Mouse (Mus musculus) heart, postnatal 0 days (tissue): Measurements from ENCODE around the gene Cars.

ENCODE experiments used
- CTCF ChIP-seq: IDR thresholded peaks from 2 replicates; pipeline ENCODE4 v1.5.1; 2016; ENCODE audit warnings: antibody characterized with exemption, control low read depth, low read depth
- EP300 ChIP-seq: IDR thresholded peaks from 2 replicates; pipeline ENCODE4 v1.6.1; 2016; ENCODE audit warnings: antibody characterized with exemption, low read depth

DNA sequence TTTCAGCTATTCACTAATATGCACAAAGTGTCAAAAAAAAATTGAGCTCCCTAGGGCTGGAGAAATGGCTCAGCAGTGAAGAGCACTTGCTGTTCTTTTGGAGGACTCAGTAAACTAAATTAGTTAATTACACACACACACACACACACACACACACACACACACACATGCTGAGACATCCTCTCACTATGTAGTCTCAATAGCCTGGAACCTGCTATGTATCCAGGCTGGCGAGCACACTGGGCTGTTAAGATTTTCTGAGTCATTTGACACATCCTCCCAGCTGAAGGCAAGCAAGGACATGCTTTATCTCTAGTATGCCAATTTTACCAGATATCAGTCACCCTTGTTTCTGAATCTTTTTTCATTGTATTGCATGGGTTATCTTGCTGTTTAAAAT, 21.1 kb upstream of the Cars start:
- TF ChIP-seq EP300, result no peak
- no peak for TF ChIP-seq CTCF
